Mouse (Mus musculus) lung, adult 2 months (tissue): Measurements from ENCODE around the gene Jazf1.

ENCODE experiments used
- CTCF ChIP-seq: fragments of 200-500 bp; IDR thresholded peaks from 2 replicates; pipeline ENCODE4 v1.5.1; 2011; ENCODE audit warnings: mild to moderate bottlenecking, low read length, control low read depth; ENCODE audit not compliant: insufficient read depth
- POLR2A ChIP-seq: fragments of 200-500 bp; IDR thresholded peaks from 2 replicates; pipeline ENCODE4 v1.6.1; 2011; ENCODE audit warnings: low read depth, mild to moderate bottlenecking, control low read depth, low read length, borderline replicate concordance; ENCODE audit errors: extremely low read depth

GRCm38 (mm10) chr6:52775956-52776355, 292.5 kb downstream of the Jazf1 start:
- TF ChIP-seq CTCF (no peak), POLR2A (peak; percentile 20; the same call in 1 of the 2 replicates)
